ENCODE assay signal across 7 mouse cellular contexts in genomic region chr9:116383411-116384101, GRCm38 (mm10).
DNase-seq lines count a peak whose midpoint lies in the region; ATAC-seq and TF ChIP-seq lines count a peak whose summit lies in the region.

No protein-coding gene starts in this region.

- WGBS in intestine, postnatal 0 days = 8% methylated on average over 18 of the region's 18 CpGs
- WGBS in stomach, embryonic 16.5 days = 10% methylated on average over 18 of the region's 18 CpGs

- no peak overlapping the region for H3K9ac ChIP-seq in ES-E14 (ENCODE audit: insufficient read depth, low read depth, low read length, poor library complexity, severe bottlenecking)
- peak overlapping the region; percentile 34 for H3K9ac ChIP-seq in intestine, postnatal 0 days (ENCODE audit: low read depth, low read length)
- peak overlapping the region; percentile 58 for H3K9ac ChIP-seq in stomach, embryonic 16.5 days (ENCODE audit: low read length)

- in situ Hi-C loops in ES-E14 (cut with MboI; ENCODE audit: low sequenced_read_pairs in 2 of 2, unreplicated experiment in 2 of 2) = no loop called here

- H3K4me3 ChIP-seq in ES-E14 (ENCODE audit: insufficient read depth in 1 of 2, low read depth in 1 of 2, low read length in 2 of 2, poor library complexity in 1 of 2, severe bottlenecking in 1 of 2) = no peak overlapping the region
- H3K4me3 ChIP-seq in intestine, postnatal 0 days (ENCODE audit: low read depth, low read length) = peak overlapping the region; percentile 11
- peak overlapping the region; percentile 21 for H3K4me3 ChIP-seq in stomach, embryonic 16.5 days (replicated peaks; ENCODE audit: low read length)

- H3K9me3 ChIP-seq in ES-E14 (ENCODE audit: control insufficient read depth, insufficient read depth, low read depth, low read length) = no peaks in the 10 kb centered on the region
- H3K9me3 ChIP-seq in intestine, postnatal 0 days (ENCODE audit: control insufficient read depth) = no peaks in the 10 kb centered on the region
- H3K9me3 ChIP-seq in stomach, embryonic 16.5 days (replicated peaks; ENCODE audit: control insufficient read depth, low read length) = no peaks in the 10 kb centered on the region

- H3K27ac ChIP-seq in ES-E14 (ENCODE audit: insufficient read depth, low read depth, low read length, poor library complexity, severe bottlenecking) = no peak overlapping the region
- H3K27ac ChIP-seq in intestine, postnatal 0 days (ENCODE audit: low read depth, low read length) = peak overlapping the region; percentile 89
- H3K27ac ChIP-seq in stomach, embryonic 16.5 days (ENCODE audit: low read length) = peak overlapping the region; percentile 75

- H3K27me3 ChIP-seq in intestine, postnatal 0 days (replicated peaks; ENCODE audit: control insufficient read depth, insufficient read depth, low read length) = no peaks in the 10 kb centered on the region
- no peaks in the 10 kb centered on the region for H3K27me3 ChIP-seq in stomach, embryonic 16.5 days (ENCODE audit: control insufficient read depth, insufficient read depth, low read length)

- no peak for TF ChIP-seq CTCF in intestine, postnatal 0 days (IDR thresholded peaks at IDR 0.05; ENCODE audit: low read depth)

- DNase-seq in ES-E14 (ENCODE audit: low read depth, low spot score) = no peak
- DNase-seq in adrenal gland, postnatal 36 days = peak; percentile 22 to 52
- DNase-seq in gastrocnemius, postnatal 4 days (ENCODE audit: low spot score in 2 of 2) = peak; percentile 27 to 56
- DNase-seq in lung, adult 18-20 months = peak; percentile 78
- no peak for DNase-seq in layer of hippocampus, postnatal 25 days (ENCODE audit: extremely low spot score in 1 of 2, low spot score in 1 of 2)

- H3K4me1 ChIP-seq in ES-E14 (ENCODE audit: control insufficient read depth in 2 of 2, insufficient read depth in 2 of 2, low read length in 2 of 2, poor library complexity in 1 of 2) = 0 out of 4 replicates have a peak, but pooled peaks cover 0 to 2% of the 10 kb centered on the region in 2 experiments
- peaks cover 10% of the 10 kb centered on the region for H3K4me1 ChIP-seq in intestine, postnatal 0 days (replicated peaks; ENCODE audit: control insufficient read depth, insufficient read depth, low read length)
- peaks cover 17% of the 10 kb centered on the region for H3K4me1 ChIP-seq in stomach, embryonic 16.5 days (ENCODE audit: control insufficient read depth, insufficient read depth, low read length)

- peak overlapping the region; percentile 64 for H3K4me2 ChIP-seq in intestine, postnatal 0 days (replicated peaks; ENCODE audit: low read depth)
- peak overlapping the region; percentile 50 for H3K4me2 ChIP-seq in stomach, embryonic 16.5 days (ENCODE audit: low read depth, low read length)

- ATAC-seq in intestine, postnatal 0 days = peak; percentile 90
- ATAC-seq in stomach, embryonic 16.5 days (ENCODE audit: insufficient read depth, low FRiP score) = peak; percentile 83

- H3K36me3 ChIP-seq in ES-E14 (ENCODE audit: control insufficient read depth, insufficient read depth, low read length, poor library complexity, severe bottlenecking) = no peaks in the 10 kb centered on the region
- no peaks in the 10 kb centered on the region for H3K36me3 ChIP-seq in intestine, postnatal 0 days (ENCODE audit: control insufficient read depth, insufficient read depth)
- H3K36me3 ChIP-seq in stomach, embryonic 16.5 days (ENCODE audit: control insufficient read depth, insufficient read depth, low read length) = no peaks in the 10 kb centered on the region

TF ChIP-seq in ES-E14, 5 proteins besides CTCF, POLR2A, EP300 and RAD21:
- no peak for TF ChIP-seq HCFC1 (IDR thresholded peaks at IDR 0.05; ENCODE audit: borderline replicate concordance, insufficient read depth, low read length)
- TF ChIP-seq MAFK (IDR thresholded peaks at IDR 0.05; ENCODE audit: insufficient read depth, low read depth, low read length) = 0 out of 2 replicates have a peak, but pooled peaks have one; percentile 16

Comparison
In these comparisons a context has a peak if more than half of its experiments do, and no peak if none do; other contexts are left out.
1. DNase-seq: peak in adrenal gland, postnatal 36 days (2 of 2), gastrocnemius, postnatal 4 days (2 of 2) and lung, adult 18-20 months (2 of 2); none in ES-E14 (single experiment) and layer of hippocampus, postnatal 25 days (0 of 2).
2. H3K4me3 ChIP-seq: peak in intestine, postnatal 0 days (single experiment) and stomach, embryonic 16.5 days (single experiment); none in ES-E14 (0 of 2).